Mouse (Mus musculus) C3H10T1/2 (cell line): ENCODE results near the gene Hao1. TPM values are rescaled to one million over a fixed set of nuclear protein-coding genes. Genes with fewer than 3 reads are reported as not detected.

ENCODE experiments used
- polyA plus RNA-seq, 2 experiments: library from polyadenylated mRNA; unstranded; fragments of >200 nt; fragmentation: generic; extraction: Trizol; gene quantifications; one replicate each; pipeline ENCODE4 v1.2.1; 2012; ENCODE audit warnings: missing spikeins in 2 of 2

Gene Hao1
- under 1 TPM in 1 of 2 experiments, not detected in 1; 0.05 TPM for polyA plus RNA-seq

DNA sequence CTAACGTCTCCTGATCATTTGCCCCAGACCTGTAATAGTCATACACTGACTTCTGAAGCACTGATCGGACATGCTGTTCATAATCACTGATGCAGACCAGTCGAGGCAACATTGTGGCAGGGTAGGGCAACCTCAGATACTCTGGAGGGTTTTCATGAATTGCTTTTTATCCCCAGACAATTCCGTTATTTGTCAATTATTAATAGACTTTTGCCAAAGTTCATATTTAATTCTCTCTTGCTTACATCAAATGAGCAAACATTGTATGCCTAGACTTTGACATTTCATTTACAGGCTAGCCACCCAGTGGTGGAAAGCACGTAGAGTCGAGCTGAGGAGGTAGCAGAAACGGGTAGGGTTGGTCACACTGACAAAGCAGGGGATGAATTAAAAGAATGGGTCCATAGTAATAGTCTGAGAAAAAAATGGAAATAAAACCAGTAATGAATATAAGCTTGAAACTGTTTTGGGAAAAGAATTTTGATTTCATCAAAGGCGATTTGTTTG, at the start of gene Hao1:
Hao1 (minus strand) TSS at position 148 of the 507 bp plus-strand sequence.

Other genes with a start within 250 kb of the Hao1 start
- 1 to 10 TPM in 1 of 2 experiments, under 1 TPM in 1; 0.33 to 4.5 TPM for gene Tmx4, start 89.8 kb upstream of the Hao1 start, polyA plus RNA-seq
- gene Plcb1, start 231.7 kb upstream of the Hao1 start, polyA plus RNA-seq = 1 to 10 TPM in 1 of 2 experiments, under 1 TPM in 1; 0.09 to 1.4 TPM